Mouse (Mus musculus) A20 (cell line): ENCODE results near the gene Col1a1.

Experiments
- DNase-seq: peaks from one replicate; pipeline ENCODE4 v3.0.0-alpha.2; 2011; ENCODE audit warnings: low read depth, low spot score

Gene Col1a1

GRCm38 (mm10) chr11:94936045-94936444, at the start of gene Col1a1:
Gene Col1a1, plus strand, starts transcription at chr11:94936224.
- DNase-seq, result no peak

DNA sequence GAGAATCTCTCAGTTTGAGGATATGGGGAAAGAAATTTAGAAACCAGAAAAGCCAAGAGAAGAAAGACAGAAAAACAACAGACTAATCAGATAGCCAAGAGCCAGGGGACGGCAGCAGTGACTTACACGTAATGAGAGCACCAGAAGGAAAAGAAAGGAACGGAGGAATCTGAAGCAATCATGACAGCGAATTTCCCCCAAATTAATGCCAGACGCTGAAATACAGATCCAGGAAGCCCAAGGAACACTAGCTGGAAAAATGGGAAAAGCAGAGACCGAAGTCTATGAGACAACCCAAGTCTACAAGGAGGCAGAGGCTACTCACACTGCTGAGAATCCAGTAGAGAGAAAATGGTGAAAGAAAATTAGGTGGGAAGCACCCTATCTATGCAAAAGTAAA, 44.9 kb upstream of the Col1a1 start:
- DNase-seq, result no peak

GRCm38 (mm10) chr11:94896753-94897376, 39.2 kb upstream of the Col1a1 start:
- DNase-seq, result no peak

GRCm38 (mm10) chr11:94901231-94901630, 34.8 kb upstream of the Col1a1 start:
- DNase-seq, result no peak

DNA sequence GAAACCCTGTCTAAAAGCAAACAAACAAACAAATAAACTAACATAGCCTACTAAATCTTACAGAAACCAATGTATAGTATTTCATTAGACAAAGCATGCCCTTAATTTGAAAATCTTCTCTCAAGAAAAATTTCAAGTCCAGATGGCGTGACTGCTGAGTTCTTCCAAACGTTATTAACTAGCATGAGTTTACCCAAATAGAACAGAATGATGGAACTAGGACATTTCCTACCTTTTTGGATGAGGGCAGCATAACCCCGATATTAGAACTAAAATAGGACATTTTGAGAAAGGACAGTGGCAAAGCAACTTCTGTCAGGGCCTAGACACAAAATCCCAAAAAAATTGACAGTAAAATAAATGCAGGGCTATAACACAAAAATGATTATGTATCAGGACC, 31.7 kb upstream of the Col1a1 start:
- no peak for DNase-seq

GRCm38 (mm10) chr11:94910971-94911370, 25.1 kb upstream of the Col1a1 start:
- DNase-seq, result no peak

- DNase-seq, result no peak
Observed at GRCm38 (mm10) chr11:94912568-94912967, 23.5 kb upstream of the Col1a1 start.

DNA sequence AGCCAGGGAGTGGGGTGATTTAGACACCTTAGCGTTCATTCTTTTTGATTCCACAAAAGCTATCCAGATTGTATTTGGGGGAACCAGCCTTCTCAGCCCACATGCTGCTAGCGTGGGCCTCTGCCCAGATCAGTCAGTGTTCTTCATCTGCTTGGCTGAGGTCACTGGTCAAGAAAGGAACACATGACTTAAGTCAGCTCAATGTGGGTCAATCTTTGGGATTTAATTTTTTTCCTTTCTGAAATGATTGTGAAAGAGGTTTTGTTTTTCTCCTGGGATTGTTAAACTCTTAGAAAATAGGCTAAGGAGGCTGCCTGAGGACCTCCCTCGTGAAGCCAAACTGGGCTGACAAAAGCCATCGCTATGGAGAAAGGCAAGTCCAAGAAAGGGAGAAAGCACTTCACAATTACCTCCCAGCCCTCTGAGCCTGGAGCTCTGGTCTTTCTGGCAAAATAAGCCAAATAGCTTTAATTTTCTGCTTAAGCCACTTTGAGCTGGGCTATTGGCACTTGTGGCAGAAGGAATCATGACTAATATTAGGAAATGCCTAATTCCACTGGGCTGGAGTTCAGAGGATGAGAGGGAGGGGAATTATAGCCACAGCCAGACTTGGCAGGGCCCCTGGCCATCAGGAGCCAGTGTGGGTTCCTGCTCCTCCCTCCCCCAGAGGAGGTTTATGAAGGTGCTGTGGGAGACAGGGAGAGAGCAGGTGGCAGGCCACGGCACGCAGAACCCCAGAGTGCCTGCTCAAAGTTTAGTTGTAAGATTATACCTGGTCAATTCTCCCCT, 22.5 kb upstream of the Col1a1 start:
- no peak for DNase-seq

DNA sequence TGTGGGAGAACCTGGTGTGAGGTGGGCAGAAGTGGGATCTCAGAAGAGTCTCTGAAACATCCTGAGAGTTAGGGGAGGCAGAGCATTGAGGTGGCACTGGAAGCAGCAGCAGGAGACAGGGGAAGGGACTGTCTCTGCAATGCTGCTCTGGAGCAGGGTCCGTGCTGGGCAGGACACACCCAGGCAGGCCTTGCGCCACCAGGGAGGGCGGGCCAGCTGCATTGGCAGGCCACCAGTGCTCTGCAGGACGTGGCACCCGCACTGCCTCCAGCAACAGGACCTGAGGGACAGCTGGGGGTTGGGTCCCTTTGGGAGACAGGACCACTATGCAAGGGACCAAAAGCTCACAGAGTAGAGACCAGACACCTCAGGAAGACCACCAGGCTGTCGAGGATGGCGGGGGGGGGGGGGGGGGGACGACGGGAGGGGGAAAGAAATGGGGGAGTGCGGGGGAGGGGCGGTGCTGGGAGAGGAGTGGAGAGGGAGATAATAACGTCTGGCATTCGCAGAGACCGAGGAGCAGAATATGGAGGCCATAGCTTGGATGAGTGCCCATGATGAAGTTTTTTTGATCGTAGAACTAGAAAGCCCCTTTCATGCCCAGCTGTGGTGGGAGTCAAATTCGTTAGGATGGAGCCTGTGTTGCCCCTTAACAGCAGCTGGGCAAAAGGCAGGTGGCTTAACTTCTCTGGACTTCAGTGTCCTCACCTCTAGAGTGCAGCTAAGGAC, 20.2 kb upstream of the Col1a1 start:
- no peak for DNase-seq

GRCm38 (mm10) chr11:94916477-94916876, 19.5 kb upstream of the Col1a1 start:
- DNase-seq, result no peak

GRCm38 (mm10) chr11:94917717-94918116, 18.3 kb upstream of the Col1a1 start:
- no peak for DNase-seq

DNA sequence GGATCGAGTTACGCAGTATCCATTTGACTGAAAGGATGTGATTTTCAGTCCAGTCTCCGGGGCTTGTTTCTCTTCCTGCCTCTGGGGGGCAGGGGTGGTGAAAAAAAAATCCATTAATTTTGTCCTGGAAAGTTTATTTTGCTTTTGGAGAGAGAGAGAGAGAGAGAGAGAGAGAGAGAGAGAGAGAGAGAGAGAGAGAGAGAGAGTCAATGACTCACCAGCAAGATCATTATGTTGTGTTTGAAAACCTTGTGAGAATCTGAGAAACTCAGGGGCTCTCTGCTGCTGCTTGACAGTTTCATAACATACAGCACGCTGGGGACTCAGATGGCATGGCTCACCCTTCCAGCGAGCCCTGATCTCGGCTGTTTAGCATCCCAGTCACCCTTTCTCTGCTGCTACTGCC, 15.0 kb upstream of the Col1a1 start:
- DNase-seq, result no peak

DNA sequence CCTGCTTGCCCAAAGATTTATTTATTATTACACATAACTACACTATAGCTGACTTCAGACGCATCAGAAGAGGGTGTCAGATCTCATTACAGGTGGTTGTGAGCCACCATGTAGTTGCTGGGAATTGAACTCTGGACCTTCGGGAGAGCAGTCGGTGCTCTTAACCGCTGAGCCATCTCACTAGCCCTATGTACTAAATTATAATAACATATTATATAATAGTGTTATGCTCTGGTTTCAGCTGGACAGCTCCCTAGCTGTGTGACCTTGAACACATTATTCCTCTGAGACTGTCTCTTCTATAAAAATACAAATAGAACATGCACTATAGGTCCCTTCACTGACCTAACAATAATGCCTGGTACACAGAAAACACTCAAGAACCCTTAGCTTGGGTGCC, 11.0 kb upstream of the Col1a1 start:
- DNase-seq, result no peak

- DNase-seq, result no peak
Observed at GRCm38 (mm10) chr11:94926431-94926830, 9.6 kb upstream of the Col1a1 start.

GRCm38 (mm10) chr11:94927771-94928291, 8.2 kb upstream of the Col1a1 start:
- DNase-seq, result no peak

GRCm38 (mm10) chr11:94928820-94929219, 7.2 kb upstream of the Col1a1 start:
- no peak for DNase-seq

DNA sequence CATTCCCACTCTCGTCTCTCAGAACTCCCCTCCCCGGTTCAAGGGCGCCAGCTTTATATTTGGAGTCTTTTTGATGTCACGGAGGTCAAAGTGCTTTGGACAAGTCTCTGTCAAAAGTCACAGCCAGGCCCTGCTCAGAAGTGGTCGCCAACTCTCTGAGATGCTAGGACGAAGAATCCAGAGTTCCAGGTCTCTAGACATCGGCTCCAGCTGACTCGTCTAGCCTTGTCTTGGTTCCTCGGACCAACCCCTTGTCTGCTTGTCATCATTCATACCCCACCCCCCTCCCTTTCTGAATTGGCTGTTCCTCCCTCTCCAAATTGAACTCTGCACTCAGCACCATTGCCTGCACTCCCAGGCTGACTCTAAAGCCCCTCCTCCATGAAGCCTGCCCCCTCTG, 6.4 kb upstream of the Col1a1 start:
- no peak for DNase-seq

GRCm38 (mm10) chr11:94930151-94930550, 5.9 kb upstream of the Col1a1 start:
- peak; percentile 54 for DNase-seq

DNA sequence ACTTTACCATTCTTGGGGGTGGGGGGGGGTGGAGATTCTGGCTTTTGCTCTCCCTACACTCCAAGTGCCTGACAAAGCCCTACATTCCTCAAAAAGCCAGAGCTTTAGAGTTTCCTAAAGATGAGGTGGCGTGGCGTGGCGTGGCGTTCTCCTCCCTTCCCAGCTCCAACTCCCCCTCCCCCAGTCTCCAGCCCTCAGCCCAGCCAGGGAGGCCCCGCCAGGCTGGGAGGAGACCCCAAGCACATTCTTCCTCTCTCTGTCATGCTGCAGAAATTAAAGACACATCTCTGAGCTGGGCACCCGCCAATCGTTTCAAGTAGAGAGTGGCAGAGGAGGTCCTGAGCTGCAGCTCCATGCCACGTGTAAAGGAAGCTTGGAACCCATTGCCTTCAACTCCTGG, 2.4 kb upstream of the Col1a1 start:
- no peak for DNase-seq

DNA sequence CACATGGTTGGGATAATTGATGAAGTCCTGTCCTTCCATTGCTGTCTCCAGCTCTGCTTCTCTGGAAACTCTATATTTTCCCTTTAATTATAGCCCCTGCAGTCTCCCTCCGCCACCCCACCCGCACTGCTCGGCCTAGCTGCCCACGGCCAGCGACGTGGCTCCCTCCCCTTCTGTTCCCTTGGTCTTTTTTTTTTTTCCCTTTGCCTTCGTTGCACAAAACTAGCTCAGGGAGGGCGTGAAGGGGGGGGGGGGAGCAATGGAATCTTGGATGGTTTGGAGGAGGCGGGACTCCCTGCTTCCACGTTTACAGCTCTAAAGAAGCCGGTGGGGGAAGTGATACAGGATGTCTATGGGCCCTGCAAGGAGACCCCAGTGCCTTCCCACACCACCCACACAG, 1.5 kb upstream of the Col1a1 start:
- no peak for DNase-seq

GRCm38 (mm10) chr11:94936851-94937295, 849 bp downstream of the Col1a1 start:
- peak; percentile 88 for DNase-seq

DNA sequence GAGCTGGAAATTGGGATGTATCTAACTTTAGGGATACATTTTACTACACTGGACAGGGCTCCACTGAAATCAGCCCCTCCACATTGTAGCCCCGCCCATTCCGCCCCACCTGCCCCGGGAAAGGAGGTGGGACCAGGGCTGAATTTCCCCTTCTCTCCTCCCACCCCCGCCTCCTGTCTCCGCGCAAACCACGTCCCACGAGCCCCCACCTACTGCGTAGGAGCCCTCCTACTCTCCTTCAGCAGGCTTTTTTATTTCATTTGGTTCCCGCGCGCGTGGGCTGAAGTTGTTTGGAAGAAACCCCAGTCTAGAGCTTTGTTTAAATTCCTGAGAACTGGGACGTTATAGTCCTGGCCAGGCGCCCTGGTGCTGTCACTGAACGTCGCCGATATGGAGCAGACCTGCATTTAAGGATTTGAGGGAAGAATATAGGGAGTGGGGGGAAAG, 1.3 kb downstream of the Col1a1 start:
- no peak for DNase-seq
